Mouse (Mus musculus): Measurements from ENCODE around the gene Tgm2.

Gene Tgm2

DNA sequence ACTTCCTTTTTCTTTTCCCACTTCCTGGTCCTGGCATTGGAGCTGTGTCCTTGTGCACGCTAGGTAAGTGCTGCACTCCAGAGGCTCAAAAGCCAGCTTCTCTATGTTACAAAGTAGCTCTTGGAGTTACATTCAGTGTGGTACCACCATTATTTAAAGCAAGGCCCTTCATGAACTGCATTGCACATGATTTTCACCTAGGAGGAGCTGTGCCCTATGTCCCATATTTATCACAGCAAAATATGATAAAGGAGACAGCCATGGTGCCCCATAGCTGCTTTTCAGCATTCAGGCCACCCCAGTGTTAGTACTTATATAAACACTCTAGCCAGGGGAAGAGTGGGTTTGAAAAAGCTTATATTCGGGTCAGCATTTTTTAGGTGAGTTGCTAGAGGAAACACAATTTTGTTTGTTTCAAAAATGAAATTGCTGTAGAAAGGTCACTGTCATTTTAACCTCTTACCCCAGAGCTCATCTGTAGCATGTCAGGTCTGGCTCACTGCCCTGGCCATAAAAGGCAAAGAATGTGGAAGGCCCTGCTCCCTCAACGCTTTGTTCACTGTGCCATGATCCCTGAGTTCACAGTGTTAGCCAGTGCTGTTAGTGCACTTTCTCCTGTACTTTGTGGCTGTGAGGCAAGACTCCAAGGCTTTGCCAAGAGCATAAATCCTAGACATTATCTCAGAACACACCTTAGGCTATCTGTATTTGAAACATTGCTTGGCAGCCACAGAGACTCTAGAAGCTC lies 75.2 kb downstream of the Tgm2 start:
- no peak for DNase-seq (ENCODE audit: low read depth, low spot score)

DNA sequence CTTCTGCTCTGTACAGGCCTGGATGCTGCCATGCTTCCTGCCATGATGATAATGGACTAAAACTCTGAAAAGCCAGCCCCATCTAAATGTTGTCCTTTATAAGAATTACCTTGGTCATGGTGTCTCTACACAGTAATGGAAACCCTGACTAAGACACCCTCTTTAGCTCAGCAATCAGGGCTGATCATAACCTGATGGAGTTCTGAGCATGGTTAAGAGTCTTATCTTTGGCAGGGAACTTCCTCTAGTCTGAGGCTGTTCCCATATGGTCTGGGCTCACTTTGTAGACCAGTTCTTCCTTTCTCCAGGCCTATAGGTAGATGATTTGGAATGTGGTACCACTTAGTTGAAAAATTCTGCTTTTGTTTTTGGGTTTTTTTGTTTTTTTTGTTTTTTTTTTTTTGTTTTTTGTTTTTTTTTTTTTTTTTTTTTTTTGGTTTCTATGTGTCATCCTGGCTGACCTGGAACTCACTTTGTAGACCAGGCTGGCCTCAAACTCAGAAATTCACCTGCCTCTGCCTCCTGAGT lies 77.7 kb downstream of the Tgm2 start:
- DNase-seq (ENCODE audit: low read depth, low spot score) = no peak

DNA sequence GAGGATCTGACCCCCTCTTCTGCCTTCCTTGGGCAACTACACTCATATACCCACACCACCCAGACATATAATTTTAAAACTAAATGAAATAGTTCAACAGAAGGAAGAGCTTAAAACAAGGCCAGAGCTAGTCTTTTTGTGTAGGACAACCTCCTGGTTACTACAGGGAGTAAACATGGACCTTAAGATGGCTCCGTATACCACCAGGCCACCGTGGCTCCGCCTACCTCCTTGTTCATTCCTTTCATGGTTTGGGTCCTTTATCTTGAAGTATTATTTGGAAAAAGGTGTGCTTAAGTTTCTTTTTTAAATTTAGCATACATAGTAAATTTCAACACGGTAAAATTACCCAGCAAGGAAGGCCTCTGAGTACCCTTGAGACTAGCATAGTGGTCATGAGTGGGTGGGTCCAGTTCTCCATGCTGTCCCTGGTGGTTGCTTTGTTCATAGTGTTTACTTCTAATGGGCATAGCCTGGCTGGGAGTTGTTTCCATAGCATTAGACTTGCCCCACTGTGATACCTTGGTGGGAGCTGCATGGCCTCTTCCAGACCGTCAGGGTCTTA lies 78.9 kb downstream of the Tgm2 start:
- DNase-seq (ENCODE audit: low read depth, low spot score) = no peak

DNA sequence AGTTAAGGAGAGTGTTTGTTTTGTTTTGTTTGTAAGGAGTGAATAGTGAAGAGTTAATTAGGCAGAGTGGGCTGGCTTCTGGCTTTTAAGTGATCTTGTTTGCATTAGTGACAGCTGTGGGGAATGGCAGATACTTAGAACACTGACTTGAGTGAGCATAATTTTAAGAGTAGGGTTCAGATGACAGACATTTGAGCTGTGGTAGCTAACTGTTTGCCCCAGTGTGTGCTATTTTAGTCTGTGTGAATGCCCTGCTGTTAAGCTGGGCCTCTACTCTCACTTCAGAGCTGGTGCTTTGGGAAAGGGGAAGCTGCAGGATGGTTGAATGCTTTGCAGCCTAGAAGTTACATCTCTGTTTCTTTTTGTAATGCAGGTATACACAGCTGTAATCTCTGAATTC lies 79.8 kb downstream of the Tgm2 start:
- no peak for DNase-seq (ENCODE audit: low read depth, low spot score)
